ENCODE assay signal across 18 mouse cellular contexts in the genomic region with DNA sequence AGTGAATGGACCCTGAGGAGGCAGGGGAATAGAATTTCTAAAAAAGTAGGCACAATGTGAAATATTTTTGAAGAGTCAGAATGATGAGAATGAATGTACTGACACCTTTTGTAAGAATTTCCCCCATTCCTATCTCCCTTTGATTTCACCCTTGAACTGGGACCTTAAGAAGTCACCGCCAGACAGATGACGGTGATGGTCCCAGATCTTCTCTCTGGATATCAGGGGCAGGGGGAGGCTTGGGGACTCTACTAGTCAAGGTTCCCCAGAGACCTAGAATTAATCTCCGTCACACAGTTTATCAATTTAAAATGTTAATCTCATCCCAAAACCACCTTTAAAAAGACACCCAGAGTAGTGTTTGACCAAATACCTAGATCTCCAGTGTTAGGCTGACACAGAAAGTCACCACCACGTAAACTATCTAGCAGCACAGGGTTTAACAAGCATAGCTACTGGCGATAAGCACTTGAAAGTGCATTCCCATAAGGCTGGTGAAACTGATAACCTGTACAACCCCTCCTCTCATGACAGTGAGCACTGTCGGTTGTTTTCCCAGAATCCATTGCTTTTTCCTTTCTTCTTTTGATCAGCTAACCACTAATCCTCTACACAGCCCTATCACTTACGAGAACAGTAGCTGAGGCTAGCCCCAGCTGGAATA.
DNase-seq lines count a peak whose midpoint lies in the region; ATAC-seq and TF ChIP-seq lines count a peak whose summit lies in the region.
"Had no signal": no experiment of that assay in that cellular context is flagged by ENCODE, and none has a peak within 500 bp of the region (broad histone marks: within the 10 kb centered on the region; RNA-seq: fewer than 3 reads in every experiment).

No protein-coding gene starts in this region.

- no peak overlapping the region for H3K27ac ChIP-seq in forebrain, embryonic 10.5 days
- no peak overlapping the region for H3K27ac ChIP-seq in forebrain, embryonic 15.5 days (replicated peaks)
- no peak overlapping the region for H3K27ac ChIP-seq in neural tube, embryonic 15.5 days (replicated peaks)
- H3K27ac ChIP-seq in liver, embryonic 11.5 days (ENCODE audit: low read depth, low read length) = peak overlapping the region; percentile 75
- no peak overlapping the region for H3K27ac ChIP-seq in forebrain, postnatal 0 days (ENCODE audit: low read depth, low read length)
- H3K27ac ChIP-seq: heart, adult 2 months; hindbrain, embryonic 10.5 days; midbrain, embryonic 12.5 days had no signal

- no peaks in the 10 kb centered on the region for H3K4me1 ChIP-seq in forebrain, embryonic 10.5 days
- no peaks in the 10 kb centered on the region for H3K4me1 ChIP-seq in forebrain, embryonic 15.5 days
- H3K4me1 ChIP-seq in neural tube, embryonic 15.5 days = peaks cover 5% of the 10 kb centered on the region; the same call in 1 of the 2 replicates
- peaks cover 7% of the 10 kb centered on the region for H3K4me1 ChIP-seq in liver, embryonic 11.5 days (replicated peaks; ENCODE audit: control insufficient read depth, insufficient read depth, low read length)
- no peaks in the 10 kb centered on the region for H3K4me1 ChIP-seq in forebrain, postnatal 0 days (ENCODE audit: insufficient read depth)
- H3K4me1 ChIP-seq: hindbrain, embryonic 10.5 days; midbrain, embryonic 12.5 days had no signal

- ATAC-seq in forebrain, embryonic 15.5 days (replicated peaks) = no peak
- ATAC-seq in neural tube, embryonic 15.5 days (ENCODE audit: low FRiP score) = no peak
- ATAC-seq in liver, embryonic 11.5 days (replicated peaks; ENCODE audit: low FRiP score) = peak; percentile 99
- ATAC-seq in forebrain, postnatal 0 days = no peak

- DNase-seq in forebrain, embryonic 10.5 days (ENCODE audit: extremely low spot score, low spot score) = peak; percentile 8
- DNase-seq in neural tube, embryonic 10.5 days (ENCODE audit: extremely low spot score, low spot score) = peak; percentile 10
- peak; percentile 31 for DNase-seq in liver, embryonic 11.5 days (ENCODE audit: low spot score)
- DNase-seq in layer of hippocampus, adult 8-10 months (ENCODE audit: low spot score in 2 of 2) = no peak
- DNase-seq in thymus, postnatal 14 days = no peak
- no peak for DNase-seq in forebrain, postnatal 0 days
- DNase-seq: cerebellum, adult 11 months; cerebellum, postnatal 14 days; heart, adult 2 months; left cerebral cortex, postnatal 4 days; lung, embryonic 14.5 days; lung, postnatal 4 days; right cerebral cortex, postnatal 4 days had no signal

- H3K4me3 ChIP-seq in forebrain, embryonic 10.5 days = no peak overlapping the region
- H3K4me3 ChIP-seq in forebrain, embryonic 15.5 days = no peak overlapping the region
- H3K4me3 ChIP-seq in neural tube, embryonic 15.5 days (replicated peaks) = no peak overlapping the region
- H3K4me3 ChIP-seq in liver, embryonic 11.5 days (ENCODE audit: low read depth, low read length) = no peak overlapping the region
- H3K4me3 ChIP-seq in forebrain, postnatal 0 days (ENCODE audit: low read depth, low read length) = no peak overlapping the region
- H3K4me3 ChIP-seq: erythroblast, embryonic 14.5 days; heart, adult 2 months; hindbrain, embryonic 10.5 days; midbrain, embryonic 12.5 days had no signal

- H3K27me3 ChIP-seq in forebrain, embryonic 10.5 days (ENCODE audit: poor library complexity, severe bottlenecking) = peaks cover 11% of the 10 kb centered on the region
- H3K27me3 ChIP-seq in forebrain, embryonic 15.5 days = no peaks in the 10 kb centered on the region
- no peaks in the 10 kb centered on the region for H3K27me3 ChIP-seq in neural tube, embryonic 15.5 days (replicated peaks)
- no peaks in the 10 kb centered on the region for H3K27me3 ChIP-seq in liver, embryonic 11.5 days (replicated peaks; ENCODE audit: control insufficient read depth, insufficient read depth, low read length)
- H3K27me3 ChIP-seq in forebrain, postnatal 0 days (ENCODE audit: insufficient read depth, low read length) = no peaks in the 10 kb centered on the region
- H3K27me3 ChIP-seq: midbrain, embryonic 12.5 days had no signal

- no peak for TF ChIP-seq CTCF in forebrain, postnatal 0 days (IDR thresholded peaks at IDR 0.05; ENCODE audit: low read depth)

- H3K9ac ChIP-seq in forebrain, embryonic 15.5 days (replicated peaks) = no peak overlapping the region
- H3K9ac ChIP-seq in neural tube, embryonic 15.5 days (replicated peaks) = no peak overlapping the region
- H3K9ac ChIP-seq in liver, embryonic 11.5 days (ENCODE audit: low read depth, low read length) = no peak overlapping the region
- no peak overlapping the region for H3K9ac ChIP-seq in forebrain, postnatal 0 days
- H3K9ac ChIP-seq: lung, embryonic 14.5 days; midbrain, embryonic 12.5 days had no signal

- no peak overlapping the region for H3K4me2 ChIP-seq in forebrain, embryonic 15.5 days (replicated peaks)
- no peak overlapping the region for H3K4me2 ChIP-seq in neural tube, embryonic 15.5 days
- peak overlapping the region; percentile 0; the same call in 1 of the 2 replicates for H3K4me2 ChIP-seq in liver, embryonic 11.5 days
- H3K4me2 ChIP-seq in forebrain, postnatal 0 days (ENCODE audit: low read depth) = no peak overlapping the region
- H3K4me2 ChIP-seq: lung, embryonic 14.5 days; midbrain, embryonic 12.5 days had no signal

- 86% methylated on average over 7 of the region's 7 CpGs for WGBS in forebrain, embryonic 10.5 days
- 91% methylated on average over 7 of the region's 7 CpGs for WGBS in forebrain, embryonic 15.5 days
- 91% methylated on average over 7 of the region's 7 CpGs for WGBS in neural tube, embryonic 15.5 days
- 39% methylated on average over 7 of the region's 7 CpGs for WGBS in liver, embryonic 11.5 days
- WGBS in forebrain, postnatal 0 days = 87% methylated on average over 7 of the region's 7 CpGs

- no peaks in the 10 kb centered on the region for H3K9me3 ChIP-seq in forebrain, embryonic 10.5 days
- no peaks in the 10 kb centered on the region for H3K9me3 ChIP-seq in forebrain, embryonic 15.5 days
- no peaks in the 10 kb centered on the region for H3K9me3 ChIP-seq in neural tube, embryonic 15.5 days (replicated peaks)
- no peaks in the 10 kb centered on the region for H3K9me3 ChIP-seq in liver, embryonic 11.5 days (ENCODE audit: control insufficient read depth, low read length)
- no peaks in the 10 kb centered on the region for H3K9me3 ChIP-seq in forebrain, postnatal 0 days (ENCODE audit: low read length)
- H3K9me3 ChIP-seq: hindbrain, embryonic 10.5 days; midbrain, embryonic 12.5 days had no signal

- no peaks in the 10 kb centered on the region for H3K36me3 ChIP-seq in forebrain, embryonic 10.5 days (replicated peaks)
- H3K36me3 ChIP-seq in forebrain, embryonic 15.5 days = no peaks in the 10 kb centered on the region
- H3K36me3 ChIP-seq in neural tube, embryonic 15.5 days = no peaks in the 10 kb centered on the region
- H3K36me3 ChIP-seq in liver, embryonic 11.5 days (ENCODE audit: control insufficient read depth, insufficient read depth, low read length) = no peaks in the 10 kb centered on the region
- H3K36me3 ChIP-seq in forebrain, postnatal 0 days (ENCODE audit: insufficient read depth) = no peaks in the 10 kb centered on the region
- H3K36me3 ChIP-seq: hindbrain, embryonic 10.5 days; midbrain, embryonic 12.5 days had no signal

Comparison
In these comparisons a context has a peak if more than half of its experiments do, and no peak if none do; other contexts are left out.
1. DNase-seq: peak in forebrain, embryonic 10.5 days (single experiment), neural tube, embryonic 10.5 days (single experiment) and liver, embryonic 11.5 days (single experiment); none in layer of hippocampus, adult 8-10 months (0 of 2), thymus, postnatal 14 days (single experiment) and forebrain, postnatal 0 days (single experiment).